Mouse (Mus musculus) urinary bladder, adult 2 months (tissue): ENCODE results near the gene Scamp4. TPM values are rescaled to one million over a fixed set of nuclear protein-coding genes. Genes with fewer than 3 reads are reported as not detected.
"Not testable (repeated sequence)": the region's sequence is repeated elsewhere in the genome, so short reads cannot be mapped to it uniquely, and the experiment has no call there.

Source experiments
- DNase-seq: peaks from one replicate; pipeline ENCODE4 v3.0.0; 2022; ENCODE audit warnings: low spot score
- polyA plus RNA-seq: library from polyadenylated mRNA; depleted of rRNA; stranded (reverse); fragments of >200 nt; gene quantifications from 2 replicates; pipeline ENCODE4 v1.2.3, GENCODE M21; 2012

Scamp4 gene
- polyA plus RNA-seq, 1 experiment: 40.3 TPM

GRCm38 (mm10) chr10:80578131-80578750 lies 24.4 kb upstream of the Scamp4 start:
- peak; percentile 70 for DNase-seq

DNA sequence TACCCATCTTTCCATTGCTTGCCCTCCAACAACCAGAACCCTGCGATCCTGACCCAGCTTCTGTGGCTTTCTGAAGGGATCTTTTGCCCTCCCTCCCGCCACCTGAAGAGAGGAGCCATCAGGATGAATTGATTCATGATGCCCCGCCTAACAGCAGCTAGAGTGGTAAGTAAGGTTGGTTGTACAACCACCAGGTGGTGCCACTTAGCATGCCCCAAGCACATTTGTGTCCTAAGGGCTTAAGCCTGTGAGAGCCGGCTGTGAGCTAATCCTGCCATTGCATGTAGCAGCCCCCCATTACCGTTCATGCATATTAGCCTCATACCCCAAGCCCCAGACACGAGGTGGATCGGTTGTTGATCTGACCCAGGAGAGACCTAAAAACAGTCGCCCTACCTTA lies 23.8 kb upstream of the Scamp4 start:
- no peak for DNase-seq

GRCm38 (mm10) chr10:80583047-80583446 lies 19.6 kb upstream of the Scamp4 start:
- DNase-seq: no peak

- no peak for DNase-seq
These were observed 18.6 kb upstream of the Scamp4 start for GRCm38 (mm10) chr10:80584045-80584488.

DNA sequence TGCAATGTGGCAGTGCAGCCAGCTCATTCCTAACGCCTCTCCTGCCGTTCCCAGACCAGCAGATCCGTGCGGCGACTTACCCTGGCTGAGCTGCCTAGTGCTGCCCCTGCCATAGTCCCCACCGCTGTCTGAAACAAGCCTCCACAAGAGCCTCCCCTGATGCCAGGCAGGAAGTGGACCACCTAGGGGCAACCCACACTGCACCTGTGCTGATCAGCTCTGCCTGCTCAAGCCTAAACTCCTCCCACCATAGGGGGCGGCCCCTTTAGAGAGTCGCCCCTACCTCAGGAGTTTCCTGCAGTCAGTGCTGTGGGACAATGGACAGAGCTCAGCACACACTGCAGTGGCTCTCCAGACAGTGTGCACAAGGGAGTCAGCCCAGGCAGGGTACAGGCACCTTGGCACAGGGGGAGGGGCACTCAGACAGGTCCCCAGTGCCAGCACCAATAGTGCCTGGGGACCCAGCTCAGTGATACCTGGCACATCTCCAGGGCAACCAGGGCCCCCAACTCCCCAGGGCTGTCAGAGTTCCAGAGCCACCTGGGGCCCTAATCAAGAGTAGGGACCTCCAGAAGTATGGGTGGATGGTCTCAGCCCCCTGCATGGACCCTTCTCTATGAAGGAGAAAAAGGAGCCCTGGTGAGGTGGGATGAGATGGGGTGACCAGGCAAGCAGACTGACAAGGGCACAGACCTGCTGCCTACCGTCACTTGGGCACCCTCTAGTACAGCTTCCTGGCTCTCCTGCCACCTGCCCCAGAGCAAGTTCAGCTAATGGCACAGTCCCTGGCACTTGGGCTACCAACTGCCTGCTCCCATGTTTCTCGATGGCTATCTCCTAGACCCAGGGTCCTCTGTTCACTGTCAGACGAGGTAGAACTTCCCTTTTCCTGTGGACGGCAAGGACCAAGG lies 17.8 kb upstream of the Scamp4 start:
- DNase-seq: no peak

DNA sequence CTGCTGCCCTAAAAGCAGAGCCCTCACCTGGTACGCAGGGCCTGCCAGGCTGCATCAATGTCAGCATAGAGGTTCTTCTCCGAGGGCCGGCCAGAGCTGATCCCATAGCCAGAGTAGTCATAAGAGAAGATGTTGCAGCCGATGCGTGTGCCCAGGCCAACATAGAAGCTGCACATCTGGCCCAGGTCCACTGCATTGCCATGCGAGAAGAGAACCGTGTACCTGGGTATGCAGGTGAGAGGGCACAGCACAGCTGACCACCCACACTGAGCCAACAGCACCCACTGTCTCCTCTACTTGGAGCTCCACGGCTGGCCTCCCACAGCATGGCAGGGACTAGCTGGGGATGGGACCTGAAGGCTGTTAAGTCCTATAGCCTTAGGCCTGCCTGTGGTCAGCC lies 17.1 kb upstream of the Scamp4 start:
- DNase-seq: no peak

DNA sequence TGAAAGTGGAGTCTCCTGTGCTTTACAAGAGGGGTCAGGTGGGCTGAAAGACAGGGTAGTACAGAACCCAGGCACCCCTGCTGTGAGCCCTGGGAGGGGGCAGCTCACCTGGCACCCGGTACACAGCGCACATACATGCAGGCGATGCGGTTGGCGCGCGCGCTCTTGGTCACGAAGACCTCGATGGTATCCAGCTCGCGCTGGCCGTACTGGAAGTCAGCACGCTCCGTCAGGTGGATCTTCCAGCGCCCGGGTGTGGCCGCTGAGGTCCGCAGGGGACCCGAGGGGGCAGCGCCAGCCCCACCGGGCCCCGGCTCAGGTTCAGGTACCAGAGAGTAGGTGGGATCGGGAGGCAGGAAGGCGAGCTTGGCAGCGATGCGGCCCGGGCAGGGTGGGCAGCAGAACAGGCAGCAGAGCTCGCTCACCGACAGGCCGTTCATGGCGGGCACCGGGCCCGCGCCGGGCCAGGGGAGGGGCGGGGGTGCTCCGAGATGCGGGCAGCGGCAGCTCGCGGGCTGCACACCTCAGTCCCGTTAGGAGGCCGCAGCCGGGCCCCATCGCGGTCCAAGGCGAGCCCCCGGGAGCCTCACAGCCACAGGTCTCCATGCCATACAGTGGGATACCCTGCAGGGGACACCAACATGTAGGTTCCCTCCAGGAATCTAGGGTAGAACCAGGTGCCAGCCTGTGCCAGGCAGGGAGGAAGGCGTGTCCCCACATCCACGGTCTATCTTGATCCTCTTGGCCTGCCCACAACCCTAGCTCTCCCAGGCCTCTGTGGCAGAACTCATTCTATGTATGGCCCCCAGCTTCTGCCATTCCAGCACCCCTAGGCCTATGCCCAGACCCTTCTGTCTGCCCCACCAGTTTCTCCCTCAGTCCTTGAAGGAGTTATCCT lies 16.0 kb upstream of the Scamp4 start:
- no peak for DNase-seq

DNA sequence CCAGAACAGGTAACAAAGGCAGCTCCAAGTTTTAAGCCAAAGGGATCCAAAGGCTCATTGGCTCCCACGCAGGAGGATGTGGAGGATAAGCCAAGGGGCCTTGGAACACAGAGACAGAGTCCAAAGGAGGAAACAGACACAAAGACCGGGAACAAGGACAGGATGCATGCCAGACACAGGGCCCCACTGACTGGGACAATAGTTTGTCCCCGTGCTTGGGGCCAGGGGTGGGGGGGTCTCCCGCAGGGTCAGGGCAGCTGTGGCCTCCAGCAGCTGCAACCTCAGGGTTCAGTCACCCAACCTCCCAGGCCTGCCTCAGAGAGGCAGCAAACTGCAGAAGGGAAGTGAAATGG lies 15.4 kb upstream of the Scamp4 start:
- DNase-seq: no peak

- DNase-seq: no peak
These were observed 13.4 kb upstream of the Scamp4 start for GRCm38 (mm10) chr10:80589127-80589878.

GRCm38 (mm10) chr10:80589879-80590854 lies 12.5 kb upstream of the Scamp4 start, which contains the start of gene Abhd17a:
Abhd17a (minus strand) TSS chr10:80590341.
- peak; percentile 80 for DNase-seq

- no peak for DNase-seq
These were observed 6.4 kb upstream of the Scamp4 start for GRCm38 (mm10) chr10:80596318-80596717.

- no peak for DNase-seq
These were observed 692 bp downstream of the Scamp4 start for GRCm38 (mm10) chr10:80603364-80603763.

GRCm38 (mm10) chr10:80604001-80604509 lies 1.4 kb downstream of the Scamp4 start:
- DNase-seq: no peak

DNA sequence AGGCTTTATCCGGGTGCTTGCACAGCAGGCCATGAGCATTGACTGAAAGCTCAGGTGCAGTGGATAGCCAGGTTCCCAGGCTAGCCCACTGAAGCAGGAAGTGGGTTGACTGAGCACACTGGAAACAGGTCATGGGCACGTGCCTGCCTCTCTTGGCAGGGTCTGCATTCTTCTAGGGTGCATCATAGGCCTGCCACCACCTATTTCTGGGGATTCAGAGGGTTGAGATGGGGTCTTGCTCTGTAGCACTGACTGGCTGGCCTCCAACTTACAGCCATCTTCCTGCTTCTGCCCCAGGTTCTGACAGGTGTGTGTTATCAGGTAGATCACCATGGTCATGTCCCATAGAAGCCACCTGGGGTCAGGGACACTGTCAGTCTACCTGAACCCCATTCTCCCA lies 2.3 kb downstream of the Scamp4 start:
- DNase-seq: no peak

DNA sequence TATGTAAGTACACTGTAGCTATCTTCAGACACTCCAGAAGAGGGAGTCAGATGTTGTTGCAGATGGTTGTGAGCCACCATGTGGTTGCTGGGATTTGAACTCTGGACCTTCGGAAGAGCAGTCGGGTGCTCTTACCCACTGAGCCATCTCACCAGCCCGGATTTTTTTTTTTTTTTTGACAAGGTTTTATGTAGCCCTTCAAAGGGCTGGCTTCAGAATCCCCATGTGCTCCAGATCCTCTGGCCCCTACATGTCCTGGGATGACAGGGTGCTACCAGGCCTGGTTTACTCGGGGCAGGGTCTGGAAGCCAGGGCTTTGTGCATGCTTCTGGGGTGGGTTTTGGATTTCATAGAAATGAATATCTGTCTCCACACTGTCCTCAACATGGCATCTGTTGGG lies 3.0 kb downstream of the Scamp4 start, which contains the start of gene Gm49322:
Gene Gm49322 (plus strand): TSS at position 301 of the 400 bp plus-strand sequence.
- DNase-seq: not testable (repeated sequence)

- DNase-seq: no peak
These were observed 3.6 kb downstream of the Scamp4 start for GRCm38 (mm10) chr10:80606306-80606705.

- DNase-seq: no peak
These were observed 4.2 kb downstream of the Scamp4 start for GRCm38 (mm10) chr10:80606737-80607350.

DNA sequence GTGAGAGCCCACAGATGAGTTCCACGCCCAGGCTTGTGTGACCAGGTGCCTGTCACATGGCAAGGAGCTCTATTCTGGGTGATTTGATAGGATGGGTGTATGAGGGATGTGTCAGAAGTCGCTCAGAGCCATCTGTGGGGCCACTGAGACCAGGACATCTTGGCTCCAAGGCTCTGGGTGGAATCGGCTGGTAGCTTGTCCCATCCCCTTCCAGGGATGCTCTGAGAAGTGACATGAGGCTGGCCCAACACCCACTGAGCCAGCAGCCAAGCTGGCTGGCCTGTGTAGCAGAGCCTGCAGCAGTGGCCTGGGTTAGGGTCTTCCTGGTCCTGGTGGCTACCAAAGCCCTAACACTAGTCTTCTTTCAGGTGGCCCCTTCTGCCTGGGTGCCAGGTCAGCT lies 5.8 kb downstream of the Scamp4 start:
- no peak for DNase-seq

DNA sequence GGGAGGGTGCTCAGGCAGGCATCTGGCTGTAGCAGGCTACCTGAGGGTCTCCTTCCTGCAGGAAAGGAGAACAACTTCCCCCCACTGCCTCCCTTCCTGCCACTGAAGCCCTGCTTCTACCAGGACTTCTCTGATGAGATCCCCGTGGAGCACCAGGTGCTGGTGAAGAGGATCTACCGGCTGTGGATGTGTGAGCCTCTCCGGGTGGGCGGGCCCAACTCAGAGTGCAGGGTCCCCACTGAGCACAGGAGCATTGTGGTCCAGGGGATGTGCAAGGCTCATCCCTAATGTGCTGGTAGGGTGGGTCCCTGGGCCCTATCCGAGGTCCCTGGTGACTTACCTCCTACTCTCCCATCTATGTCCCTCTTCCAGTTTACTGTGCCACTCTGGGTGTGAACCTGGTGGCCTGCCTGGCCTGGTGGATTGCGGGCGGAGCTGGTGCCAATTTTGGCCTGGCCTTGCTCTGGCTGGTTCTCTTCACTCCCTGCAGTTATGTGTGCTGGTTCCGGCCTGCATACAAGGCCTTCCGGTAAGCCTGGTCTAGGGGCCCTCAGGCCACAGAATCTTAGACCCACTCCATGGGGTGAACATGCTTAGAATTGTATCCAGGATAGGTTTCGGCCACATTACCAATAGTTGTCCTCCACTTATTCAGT lies 6.7 kb downstream of the Scamp4 start:
- DNase-seq: no peak
